Mouse (Mus musculus) layer of hippocampus, postnatal 14 days (tissue): ENCODE measurements around the gene 1600015I10Rik. TPM values are rescaled to one million over a fixed set of nuclear protein-coding genes. Genes with fewer than 3 reads are reported as not detected.
A peak's percentile ranks its signal among the peaks of the same experiment; 100 is the strongest.
"Not testable (repeated sequence)": the region's sequence is repeated elsewhere in the genome, so short reads cannot be mapped to it uniquely, and the experiment has no call there.

Experiments used
- DNase-seq, 2 experiments: peaks; one replicate each; pipeline ENCODE4 v3.0.0; 2021 to 2022; ENCODE audit warnings: low spot score in 2 of 2, mixed read lengths in 1 of 2
- long read RNA-seq, 2 experiments: library from polyadenylated mRNA; stranded (forward); transcript quantifications; one replicate each; pipeline ENCODE4 v2.0.0; 2021
- total RNA-seq, 2 experiments: library from RNA; stranded (reverse); gene quantifications; 2 replicates each; pipeline ENCODE4 v1.2.3; 2021

Gene 1600015I10Rik
- not detected for total RNA-seq
- long read RNA-seq, experiment 1 = 0 reads
- long read RNA-seq, experiment 2 = 0 reads

DNA sequence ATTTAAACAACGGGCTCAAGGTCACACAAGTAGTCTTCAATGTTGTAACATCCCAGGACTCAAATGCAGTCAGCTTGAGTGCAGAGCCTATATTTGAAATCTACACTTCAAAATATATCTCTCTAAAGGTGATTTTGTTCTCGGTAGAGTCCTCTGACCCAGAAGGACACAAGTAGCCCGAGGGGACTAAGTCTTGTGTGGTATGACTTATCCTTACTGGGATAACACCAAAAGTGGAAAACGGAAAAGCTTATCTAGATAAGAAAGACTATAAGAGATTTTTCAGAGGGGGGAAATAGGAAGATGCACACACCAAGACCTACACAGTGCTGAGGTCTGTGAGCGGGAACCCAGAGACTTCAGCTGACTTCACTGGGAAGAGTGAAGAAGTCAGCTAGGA, at the start of gene 1600015I10Rik:
Gene 1600015I10Rik, plus strand, starts transcription at position 301 of the 400 bp plus-strand sequence.
- no peak for DNase-seq

DNA sequence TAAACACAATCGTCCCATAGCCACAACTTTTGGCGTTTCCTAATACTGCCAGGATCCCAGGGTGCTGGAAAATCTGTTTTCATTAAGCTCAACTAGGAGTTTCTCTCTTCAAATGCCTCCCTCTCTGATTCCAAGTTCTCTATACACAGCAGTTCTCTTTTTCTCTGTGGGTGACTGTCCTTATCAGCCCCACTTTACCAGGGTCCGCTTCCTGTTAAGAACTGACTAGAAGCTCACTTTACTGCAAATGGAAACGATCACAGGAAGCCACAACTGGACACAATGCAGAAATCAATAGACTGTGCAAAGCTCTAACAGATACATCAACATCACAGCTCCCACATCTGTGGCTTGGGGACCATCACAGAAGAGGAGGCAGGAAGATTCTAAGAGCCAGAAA, 35.5 kb upstream of the 1600015I10Rik start:
- no peak for DNase-seq

DNA sequence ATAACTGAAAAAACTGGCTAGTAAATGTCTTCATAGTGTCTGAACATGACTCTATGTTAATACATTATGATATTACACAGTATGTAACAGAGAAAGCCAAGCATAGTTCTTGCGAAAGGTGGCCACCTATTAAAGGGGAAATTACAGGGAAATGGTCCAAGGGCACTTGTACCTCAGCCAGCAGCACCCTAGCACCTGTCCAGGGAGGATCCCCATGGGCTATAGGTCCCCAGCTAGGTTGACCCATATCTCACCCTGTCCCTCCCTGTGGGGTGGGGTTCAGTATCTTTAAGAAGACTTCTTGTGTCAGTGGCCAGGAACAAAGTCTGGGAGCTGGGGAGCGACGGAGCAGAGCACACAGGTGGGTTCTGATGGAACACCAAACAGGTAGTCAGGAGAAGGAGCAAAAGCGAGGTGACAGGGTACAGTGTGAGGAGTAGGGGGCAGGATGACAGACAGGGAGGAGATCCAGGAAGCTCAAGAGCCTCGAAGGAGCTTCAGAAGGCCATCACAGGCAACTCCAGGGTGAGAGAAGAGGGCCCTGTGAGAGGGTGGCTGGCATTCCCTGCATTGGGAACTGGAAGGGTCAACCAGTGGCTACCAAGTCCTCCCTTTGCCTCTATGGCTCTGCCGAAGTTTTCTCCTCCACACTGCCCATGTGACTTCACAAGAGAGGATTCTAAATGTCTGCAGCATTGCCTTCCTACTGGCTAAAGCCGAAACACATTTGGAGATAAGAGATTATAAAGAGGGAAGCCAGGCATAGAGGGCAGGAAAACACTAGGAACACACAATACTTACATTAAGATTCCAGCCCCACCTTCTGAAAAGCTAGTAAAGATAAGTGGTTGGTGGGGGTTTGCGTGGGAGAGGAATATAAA, 34.5 kb upstream of the 1600015I10Rik start:
- DNase-seq = no peak

DNA sequence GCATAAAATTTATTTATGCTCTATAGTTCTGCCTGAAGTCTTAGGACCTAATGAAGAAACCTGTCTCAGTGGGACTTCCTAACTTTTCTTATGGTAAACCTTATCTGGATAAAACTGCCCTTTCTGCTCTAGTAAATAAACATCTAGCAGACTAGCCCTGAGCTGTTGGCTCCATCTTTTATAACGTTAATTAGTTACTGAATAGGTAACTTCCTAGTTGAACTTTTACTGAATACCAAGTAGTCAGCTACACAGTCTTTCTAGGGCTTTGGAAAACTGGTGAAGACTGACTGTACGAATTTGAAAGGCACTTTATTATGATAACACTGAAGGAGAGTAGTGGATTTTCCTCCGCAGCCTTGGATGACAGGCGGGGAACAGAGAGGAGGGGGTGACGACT, 33.8 kb upstream of the 1600015I10Rik start:
- no peak for DNase-seq

DNA sequence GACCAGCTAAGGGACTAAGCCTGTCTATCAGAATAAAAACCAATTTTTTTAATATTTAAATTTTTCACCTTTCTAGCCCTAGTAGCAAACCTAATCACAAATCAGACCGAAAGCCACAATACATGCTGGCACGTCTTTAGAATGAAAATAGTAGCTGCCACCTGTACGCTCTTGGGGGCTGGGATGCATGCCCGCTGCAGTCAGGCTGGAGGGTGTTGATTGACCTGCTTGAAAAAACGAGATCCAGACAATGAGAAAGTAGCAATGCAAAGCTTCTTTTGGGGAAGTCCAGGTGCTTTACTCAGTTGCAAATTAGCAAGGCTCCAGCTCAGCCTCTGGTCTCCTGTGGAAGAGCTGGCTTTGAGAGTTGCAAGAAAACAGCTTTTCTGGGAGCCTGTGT, 32.7 kb upstream of the 1600015I10Rik start:
- DNase-seq = no peak

DNA sequence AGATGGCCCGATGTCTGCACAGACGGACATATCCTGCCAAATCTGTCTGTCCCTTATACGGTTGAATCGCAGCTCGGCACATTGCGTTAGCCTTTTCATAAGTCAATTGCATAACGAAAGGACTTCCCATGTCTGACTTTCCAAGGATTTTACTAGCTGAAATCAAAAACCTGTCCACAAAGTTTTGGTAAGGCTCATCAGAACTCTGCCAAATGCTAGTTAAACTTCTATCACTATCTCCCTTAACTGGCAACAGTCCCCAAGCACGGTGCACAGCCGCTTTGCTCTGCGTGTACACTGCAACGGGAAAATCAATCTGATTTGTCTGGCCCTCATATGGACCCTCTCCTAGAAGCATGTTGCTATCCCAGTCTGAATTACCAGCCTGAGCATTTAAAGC, 28.4 kb upstream of the 1600015I10Rik start:
- not testable (repeated sequence) for DNase-seq

DNA sequence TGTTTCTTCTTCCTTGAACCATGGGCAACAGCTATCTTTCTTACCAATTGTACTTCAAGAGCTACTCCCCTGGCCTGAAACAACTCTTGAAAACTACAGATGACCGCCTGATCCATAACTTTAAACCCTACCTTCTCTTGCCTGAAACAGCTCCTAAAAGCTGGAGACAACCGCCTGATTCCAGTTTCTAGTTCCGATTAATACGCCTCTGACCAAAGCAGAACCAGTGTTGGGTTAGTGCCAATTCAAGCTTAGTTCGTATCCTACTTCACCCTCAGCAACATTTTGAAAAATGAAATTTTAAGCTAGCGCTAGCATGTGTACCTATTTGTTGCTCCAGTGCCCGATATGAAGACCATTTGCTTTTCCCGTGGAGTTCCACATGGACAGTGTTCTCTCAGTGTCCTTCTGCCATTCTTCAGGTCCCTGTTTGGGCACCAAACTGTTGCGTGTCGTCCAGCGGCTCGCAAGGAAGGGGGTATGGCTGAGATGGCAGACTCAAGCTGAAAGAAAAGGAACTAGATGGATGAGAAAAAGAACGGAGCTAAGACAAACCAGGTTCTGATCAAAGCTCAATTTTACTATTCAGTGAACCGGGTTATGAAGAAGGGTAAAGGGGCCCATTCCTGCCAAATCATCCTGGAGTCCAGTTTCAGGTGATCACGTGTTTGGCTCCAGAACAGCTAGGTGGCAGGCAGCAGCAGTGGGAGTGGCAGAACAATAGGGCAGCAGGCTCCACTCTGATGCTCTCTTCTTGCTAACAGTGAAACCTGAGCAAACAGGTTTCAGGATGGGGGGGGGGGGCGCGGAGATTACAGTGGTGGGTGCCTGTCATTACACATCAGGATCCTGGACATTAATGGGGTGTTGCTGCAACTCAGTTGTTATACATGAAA, 26.9 kb upstream of the 1600015I10Rik start:
- DNase-seq = no peak

DNA sequence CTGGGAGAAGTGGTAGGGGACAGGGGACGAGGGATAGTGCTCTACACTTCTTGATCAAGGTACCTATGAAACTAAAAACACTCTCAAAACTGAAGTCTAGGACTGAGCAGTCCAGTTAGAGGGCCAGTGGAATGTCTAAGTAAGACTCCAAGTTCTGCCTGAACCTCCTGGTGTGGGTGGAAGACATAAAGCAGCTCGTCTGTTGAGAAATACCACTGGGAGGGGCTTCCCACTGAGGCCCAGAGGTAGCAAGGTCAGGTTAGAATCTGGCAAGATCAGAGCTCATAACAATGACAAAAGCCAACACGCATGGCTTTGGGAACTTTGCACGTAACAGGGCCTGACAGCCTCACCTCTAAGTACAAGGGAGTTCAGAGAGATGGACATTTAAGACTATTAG, 26.3 kb upstream of the 1600015I10Rik start:
- no peak for DNase-seq

DNA sequence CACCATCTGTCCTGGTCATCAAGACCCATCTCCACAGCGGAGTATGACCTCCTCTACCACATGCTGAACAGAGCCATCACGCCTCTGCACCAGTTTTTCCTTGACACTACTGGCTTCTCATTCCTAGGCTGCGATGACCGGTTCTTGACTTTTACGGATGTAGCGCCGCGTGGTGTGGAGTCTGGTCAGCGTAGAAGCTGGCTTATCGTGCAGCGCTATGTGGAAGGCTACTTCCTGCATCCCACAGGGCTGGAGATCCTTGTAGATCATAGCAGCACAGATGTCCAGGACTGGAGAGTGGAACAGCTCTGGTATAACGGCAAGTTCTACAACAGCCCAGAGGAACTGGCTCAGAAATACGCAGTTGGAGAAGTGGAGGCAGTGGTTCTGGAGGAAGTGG, 24.1 kb upstream of the 1600015I10Rik start:
- no peak for DNase-seq

DNA sequence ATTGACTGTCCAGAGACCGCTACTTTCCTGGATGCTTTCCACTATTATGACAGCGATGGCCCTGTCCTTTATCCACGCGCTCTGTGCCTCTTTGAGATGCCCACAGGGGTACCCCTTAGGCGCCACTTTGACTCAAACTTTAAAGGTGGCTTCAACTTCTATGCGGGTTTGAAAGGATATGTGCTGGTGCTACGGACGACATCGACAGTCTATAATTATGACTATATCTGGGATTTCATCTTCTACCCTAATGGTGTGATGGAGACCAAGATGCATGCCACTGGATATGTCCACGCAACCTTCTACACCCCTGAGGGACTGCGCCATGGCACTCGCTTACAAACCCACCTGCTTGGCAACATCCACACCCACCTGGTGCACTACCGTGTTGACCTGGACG, 23.3 kb upstream of the 1600015I10Rik start:
- DNase-seq = no peak

DNA sequence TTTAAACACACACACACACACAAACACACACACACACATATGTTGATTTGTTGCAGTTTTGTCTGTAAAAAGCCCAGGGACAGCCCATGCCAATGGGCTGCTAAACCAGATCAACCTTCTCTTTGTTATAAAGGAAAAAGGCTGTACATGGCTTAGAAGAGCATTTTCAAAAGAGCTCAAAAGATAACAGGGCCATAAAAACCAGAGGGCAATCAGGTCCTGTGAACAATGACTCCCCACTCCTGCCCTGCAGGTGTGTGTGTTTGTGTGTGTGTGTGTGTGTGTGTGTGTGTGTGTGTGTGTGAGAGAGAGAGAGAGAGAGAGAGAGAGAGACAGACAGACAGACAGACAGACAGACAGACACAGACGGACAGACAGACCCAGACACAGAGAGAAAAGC, 20.5 kb upstream of the 1600015I10Rik start:
- DNase-seq = no peak

DNA sequence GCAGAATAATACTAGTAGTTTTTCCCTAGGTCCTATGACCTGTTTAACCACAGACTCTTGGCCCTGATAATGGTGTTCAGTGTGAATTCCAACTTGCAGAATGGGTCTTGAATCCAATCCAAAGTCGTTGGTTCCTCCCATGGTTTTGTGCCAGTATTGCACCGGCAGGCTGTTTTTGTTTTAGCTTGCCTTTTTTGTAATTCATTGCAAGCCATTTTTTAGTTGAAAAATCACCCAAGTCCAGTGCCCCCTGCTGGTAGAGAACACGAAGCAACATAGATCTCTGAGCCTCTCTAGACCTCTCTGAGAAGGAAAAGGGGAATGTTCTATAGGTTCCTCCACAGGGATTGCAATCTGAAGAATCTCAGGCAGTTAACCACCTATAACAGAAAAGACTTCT, 17.7 kb upstream of the 1600015I10Rik start:
- peak in 1 of 2 experiments; percentile 3 for DNase-seq

DNA sequence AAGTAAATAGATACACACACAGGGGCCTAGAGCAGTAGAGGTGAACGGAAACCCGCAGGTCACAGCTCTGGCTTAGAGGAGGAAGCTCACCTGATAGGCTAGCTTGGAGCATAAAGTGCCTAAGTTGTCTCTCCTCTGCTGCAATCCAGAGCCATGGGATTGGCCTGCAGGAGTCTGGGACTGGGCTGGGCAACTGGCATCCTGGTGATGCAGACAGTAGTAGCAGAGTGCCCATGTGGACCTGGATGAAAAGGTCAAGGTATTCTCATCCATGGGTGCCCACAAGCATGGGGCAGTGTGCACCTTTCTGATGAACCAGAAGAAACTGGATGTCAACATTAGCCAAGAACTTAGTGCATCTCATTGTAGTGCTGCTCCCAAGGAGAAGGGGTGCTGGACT, 16.1 kb upstream of the 1600015I10Rik start:
- no peak for DNase-seq

DNA sequence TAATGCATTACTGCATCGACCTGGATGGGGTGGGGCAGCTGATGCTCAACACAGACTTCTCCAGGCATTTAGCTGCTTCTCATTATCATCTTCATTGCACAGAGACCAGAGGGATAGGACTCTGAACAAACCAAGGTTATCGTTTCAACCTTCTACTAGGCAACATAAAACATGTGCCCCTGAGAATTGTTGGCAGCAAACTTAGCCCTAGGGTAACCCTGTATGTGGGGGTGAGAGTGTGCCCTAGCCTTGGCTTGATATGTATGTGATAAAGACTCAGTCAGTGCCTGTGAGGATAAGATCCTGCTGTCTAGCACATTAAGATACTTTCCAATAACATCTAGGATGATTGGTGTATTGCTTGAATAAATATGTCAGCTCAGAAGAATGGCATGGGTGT, 19.9 kb downstream of the 1600015I10Rik start:
- no peak for DNase-seq

DNA sequence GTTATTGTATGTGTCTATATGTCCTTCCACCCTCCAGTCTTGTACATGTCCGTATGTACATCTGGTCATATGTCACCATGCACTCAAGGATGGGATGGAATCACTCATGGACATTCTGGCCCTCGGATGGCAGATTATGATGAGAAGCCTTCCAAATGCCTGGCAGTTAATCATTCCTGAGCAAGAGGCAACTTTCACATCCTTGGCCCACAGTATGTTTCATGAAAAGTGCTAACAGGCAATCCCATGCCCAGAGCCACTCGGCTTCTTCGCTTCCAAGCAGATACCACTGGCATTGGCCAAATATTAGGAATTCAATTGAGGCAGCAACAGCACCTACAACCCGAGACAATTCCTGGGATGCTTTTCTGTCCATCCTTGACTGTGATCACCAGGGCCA, 21.0 kb downstream of the 1600015I10Rik start:
- no peak for DNase-seq

DNA sequence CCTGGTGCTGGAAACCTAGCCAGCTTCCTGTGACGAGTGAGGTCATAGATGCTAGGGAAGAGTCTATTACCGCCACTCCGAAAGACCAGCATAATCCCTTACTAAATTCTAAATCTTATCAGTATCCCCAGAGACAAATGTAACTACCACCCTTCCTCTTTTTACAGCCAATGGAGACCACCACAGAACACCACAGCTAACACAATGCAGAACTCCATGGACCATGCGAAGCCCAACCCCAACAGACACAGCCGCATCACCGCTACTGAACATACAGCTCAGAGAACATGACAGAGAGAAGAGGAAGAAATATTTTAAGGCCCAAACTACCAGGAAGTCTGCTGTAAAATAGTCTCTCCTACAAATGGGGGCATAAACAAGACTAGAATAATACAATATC, 21.9 kb downstream of the 1600015I10Rik start:
- no peak for DNase-seq

DNA sequence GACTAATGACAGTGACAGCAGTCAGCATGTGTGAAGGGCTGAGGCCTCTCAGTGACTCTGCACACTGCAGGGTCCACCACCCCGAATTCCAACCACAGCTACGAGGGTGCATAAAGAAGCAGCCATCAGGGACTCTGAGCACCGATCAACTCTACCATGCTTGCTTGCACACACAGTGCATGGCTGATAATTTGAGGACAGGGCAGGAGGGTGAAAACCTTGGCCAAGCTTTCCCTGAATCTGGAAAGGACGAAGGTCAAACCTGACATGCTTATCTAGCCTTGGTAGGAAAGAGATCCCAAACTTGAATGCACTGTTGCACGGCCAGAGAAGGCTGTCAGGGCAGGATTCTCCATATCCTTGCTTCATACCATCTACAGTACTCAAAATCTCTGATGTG, 23.5 kb downstream of the 1600015I10Rik start:
- DNase-seq = no peak

DNA sequence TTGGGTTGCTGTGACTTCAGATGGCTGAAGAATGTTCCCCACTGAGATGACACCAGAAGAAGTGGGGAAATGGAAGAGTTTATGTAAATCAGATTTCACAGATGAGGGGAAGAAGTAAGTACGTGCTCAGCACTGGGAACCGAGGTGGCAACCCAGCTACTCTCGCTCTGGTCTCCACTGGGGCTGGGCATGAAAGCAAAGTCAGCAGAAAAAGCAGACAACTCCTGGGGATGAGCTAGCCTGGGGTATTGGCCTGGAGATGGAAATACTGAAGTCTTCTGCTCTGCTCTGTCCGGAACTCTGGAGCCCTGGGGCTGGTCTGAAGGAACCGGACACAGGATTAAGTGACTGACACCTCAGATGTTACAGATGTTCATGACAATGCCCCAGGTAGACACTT, 24.5 kb downstream of the 1600015I10Rik start:
- DNase-seq = no peak

DNA sequence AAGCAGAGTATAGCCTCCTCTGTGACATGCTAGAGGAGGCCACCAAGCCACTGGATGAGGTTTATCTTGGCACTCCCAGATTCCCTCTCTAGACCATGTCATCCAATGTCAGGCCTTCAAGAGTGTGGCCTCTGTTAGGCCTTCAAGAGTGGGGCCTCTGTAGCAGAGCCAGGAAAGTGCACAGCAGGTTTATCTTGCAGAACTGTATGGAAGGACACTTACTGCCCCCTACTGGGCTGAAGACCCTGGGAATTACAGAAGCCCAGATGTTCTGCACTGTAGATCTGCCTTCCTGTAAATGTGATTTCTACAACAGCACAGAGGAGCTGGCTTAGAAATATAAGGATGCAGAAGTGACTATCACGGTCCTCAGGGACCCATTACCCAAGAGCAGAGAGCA, 25.3 kb downstream of the 1600015I10Rik start:
- DNase-seq = peak; percentile 26 to 35

DNA sequence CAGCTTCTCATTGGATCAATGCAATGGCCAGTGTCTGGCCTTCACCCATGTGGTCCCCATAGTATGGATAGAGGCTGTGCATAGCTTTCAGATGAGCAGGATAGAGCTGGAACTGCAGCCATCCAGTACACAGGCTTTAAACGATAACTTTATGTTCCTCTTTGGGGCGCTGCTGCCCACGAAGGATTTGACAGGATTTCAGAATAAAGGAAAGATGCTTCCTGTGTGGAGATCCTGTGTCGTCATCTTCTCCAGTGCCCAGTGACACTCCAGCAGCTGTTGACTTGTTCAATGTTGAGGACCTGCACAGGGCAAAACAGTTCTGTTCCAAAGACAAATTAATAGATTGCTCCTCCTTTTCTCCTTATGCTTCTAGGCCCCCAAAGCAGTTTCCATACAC, 27.1 kb downstream of the 1600015I10Rik start:
- no peak for DNase-seq

DNA sequence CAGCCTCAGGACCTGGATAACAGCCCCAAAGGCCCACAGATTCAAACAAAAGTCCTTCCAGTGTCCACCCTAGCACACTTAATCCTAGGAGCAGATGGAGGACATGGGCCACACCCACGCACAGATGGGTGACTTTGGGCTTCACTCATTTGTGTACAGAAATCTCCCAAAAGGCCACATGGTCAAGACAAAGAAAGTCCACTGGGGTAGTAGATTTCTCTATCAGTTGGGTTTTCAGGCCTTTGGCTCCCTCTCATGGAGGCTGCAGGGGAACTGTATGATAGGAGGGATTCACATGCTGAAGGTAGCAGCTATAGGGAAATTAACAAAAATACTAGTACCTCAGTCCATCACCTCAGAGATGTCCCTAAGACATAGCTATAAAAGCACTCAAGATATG, 28.4 kb downstream of the 1600015I10Rik start:
- peak; percentile 27 to 52 for DNase-seq

DNA sequence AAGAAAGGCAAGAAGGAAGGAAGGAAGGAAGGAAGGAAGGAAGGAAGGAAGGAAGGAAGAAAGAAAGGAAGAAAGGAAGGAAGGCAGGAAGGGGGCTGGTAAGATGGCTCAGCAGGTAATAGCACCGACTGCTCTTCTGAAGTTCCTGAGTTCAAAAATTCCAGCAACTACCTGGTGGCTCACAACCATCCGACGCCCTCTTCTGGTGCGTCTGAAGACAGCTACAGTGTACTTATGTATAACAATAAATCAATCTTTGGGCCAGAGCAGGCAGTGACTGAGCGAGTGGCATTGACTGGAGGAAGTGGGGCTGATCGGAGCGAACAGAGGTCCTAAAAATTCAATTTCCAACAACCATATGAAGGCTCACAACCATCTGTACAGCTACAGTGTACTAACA, 29.5 kb downstream of the 1600015I10Rik start:
- not testable (repeated sequence) for DNase-seq
